Mouse (Mus musculus): ENCODE results near the gene Gin1. TPM values are rescaled to one million over a fixed set of nuclear protein-coding genes. Genes with fewer than 3 reads are reported as not detected.

The Gin1 gene
- total and polyA plus RNA-seq, 3 experiments: 13.6 to 20.6 TPM; not detected in 1

GRCm38 (mm10) chr1:97834354-97834822 lies 64.4 kb downstream of the Gin1 start:
- Histone ChIP-seq H3K36me3 (ENCODE audit: control insufficient read depth in 1 of 2, insufficient read depth in 2 of 2, low read length in 2 of 2) (no peaks in the 10 kb centered on the region), H3K79me2 (ENCODE audit: control insufficient read depth, insufficient read depth, low read length, poor library complexity) (no peaks in the 10 kb centered on the region), H3K4me1 (ENCODE audit: control insufficient read depth in 1 of 2, insufficient read depth in 2 of 2, low read length in 2 of 2) (no peaks in the 10 kb centered on the region), H3K27ac (ENCODE audit: control insufficient read depth, low read depth, low read length) (no peak overlapping the region), H3K27me3 (ENCODE audit: control insufficient read depth in 1 of 2, insufficient read depth in 2 of 2, low read length in 2 of 2) (peaks cover 0 to 2% of the 10 kb centered on the region in 2 experiments; a peak in 1 of 4 replicates), H3K4me3 (ENCODE audit: control insufficient read depth in 1 of 2, insufficient read depth in 1 of 2, low read depth in 2 of 2, low read length in 2 of 2) (no peak overlapping the region), H3K9ac (ENCODE audit: control insufficient read depth, low read depth, low read length, poor library complexity, severe bottlenecking) (no peak overlapping the region), H3K9me3 (replicated peaks; ENCODE audit: insufficient read depth, low read length) (no peaks in the 10 kb centered on the region)
- no peak for TF ChIP-seq RAD21 (IDR thresholded peaks at IDR 0.05; ENCODE audit: low read depth, low read length)
- no peak for TF ChIP-seq RCOR1 (IDR thresholded peaks at IDR 0.05; ENCODE audit: low read depth, low read length)
- TF ChIP-seq TAL1 (IDR thresholded peaks at IDR 0.05; ENCODE audit: low read length): no peak
- TF ChIP-seq NELFE (IDR thresholded peaks at IDR 0.05; ENCODE audit: low read depth, low read length): no peak
- TF ChIP-seq UBTF (IDR thresholded peaks at IDR 0.05; ENCODE audit: borderline replicate concordance, insufficient read depth, low read depth, low read length): no peak
- TF ChIP-seq CHD1 (IDR thresholded peaks at IDR 0.05; ENCODE audit: low read depth, low read length): no peak
- TF ChIP-seq POLR2AphosphoS2 (IDR thresholded peaks at IDR 0.05; ENCODE audit: low read length): no peak
- TF ChIP-seq BHLHE40 (IDR thresholded peaks at IDR 0.05; ENCODE audit: borderline replicate concordance, low read depth, low read length): no peak
- DNase-seq (ENCODE audit: low read depth, low spot score): no peak

Other genes starting within 250 kb of the Gin1 start
- 19.0 and 26.8 TPM in 2 replicates for gene D1Ertd622e, start 108.1 kb upstream of the Gin1 start, total RNA-seq (2012; rRNA removed)
- 10 to 100 TPM; 46.5 to 53.9 TPM for gene D1Ertd622e, start 108.1 kb upstream of the Gin1 start, polyA plus RNA-seq (2012; ENCODE audit: insufficient read depth in 1 of 2, insufficient read length in 2 of 2, low read depth in 1 of 2, low replicate concordance in 2 of 2, missing spikeins in 1 of 2)
- 57.4 and 60.7 TPM in 2 replicates for gene Ppip5k2, start 239 bp downstream of the Gin1 start, total RNA-seq (2012; rRNA removed)
- 100 to 1,000 TPM in 1 of 2 experiments, 10 to 100 TPM in 1; 47.2 to 651 TPM for gene Ppip5k2, start 239 bp downstream of the Gin1 start, polyA plus RNA-seq (2012; ENCODE audit: insufficient read depth in 1 of 2, insufficient read length in 2 of 2, low read depth in 1 of 2, low replicate concordance in 2 of 2, missing spikeins in 1 of 2)